Mouse (Mus musculus): ENCODE results near the gene Syce1. TPM values are rescaled to one million over a fixed set of nuclear protein-coding genes. Genes with fewer than 3 reads are reported as not detected.

Syce1 gene
- total and polyA plus RNA-seq, 2 experiments from 2014 or later = 0.14 to 0.55 TPM

- no peak for TF ChIP-seq CTCF (IDR thresholded peaks at IDR 0.05)
- no peak for DNase-seq (ENCODE audit: low spot score)
- Histone ChIP-seq H3K27me3 (ENCODE audit: insufficient read depth, low read length) (no peaks in the 10 kb centered on the region), H3K4me3 (ENCODE audit: low read depth, low read length) (no peak within 1 kb of the TSS), H3K4me1 (ENCODE audit: insufficient read depth, low read length) (no peaks in the 10 kb centered on the region), H3K9ac (replicated peaks; ENCODE audit: low read length, poor library complexity, severe bottlenecking) (no peak within 1 kb of the TSS), H3K36me3 (ENCODE audit: insufficient read depth, low read length) (no peaks in the 10 kb centered on the region), H3K9me3 (ENCODE audit: low read length) (no peaks in the 10 kb centered on the region), H3K27ac (ENCODE audit: low read depth, low read length) (no peak within 1 kb of the TSS), H3K4me2 (ENCODE audit: low read depth, low read length, poor library complexity, severe bottlenecking) (no peak within 1 kb of the TSS)
- 90% methylated on average over 7 of the region's 7 CpGs for WGBS
- ATAC-seq (ENCODE audit: low FRiP score) = no peak
These were observed 24.1 kb downstream of the Syce1 start, which contains the start of gene Cyp2e1 for GRCm38 (mm10) chr7:140763447-140764020. Gene Cyp2e1 (plus strand): TSS chr7:140763739.

- Histone ChIP-seq H3K9ac (replicated peaks; ENCODE audit: low read length, poor library complexity, severe bottlenecking) (no peak overlapping the region), H3K4me3 (ENCODE audit: low read depth, low read length) (no peak overlapping the region), H3K4me1 (ENCODE audit: insufficient read depth, low read length) (no peaks in the 10 kb centered on the region), H3K4me2 (ENCODE audit: low read depth, low read length, poor library complexity, severe bottlenecking) (no peak overlapping the region), H3K9me3 (ENCODE audit: low read length) (no peaks in the 10 kb centered on the region), H3K36me3 (ENCODE audit: insufficient read depth, low read length) (no peaks in the 10 kb centered on the region), H3K27ac (ENCODE audit: low read depth, low read length) (no peak overlapping the region), H3K27me3 (ENCODE audit: insufficient read depth, low read length) (no peaks in the 10 kb centered on the region)
- no peak for TF ChIP-seq CTCF (IDR thresholded peaks at IDR 0.05)
- DNase-seq (ENCODE audit: low spot score) = no peak
- no peak for ATAC-seq (ENCODE audit: low FRiP score)
These were observed 27.0 kb downstream of the Syce1 start for GRCm38 (mm10) chr7:140760647-140761046.

GRCm38 (mm10) chr7:140756151-140756854, 31.3 kb downstream of the Syce1 start:
- H3K36me3 ChIP-seq (ENCODE audit: insufficient read depth, low read length) = no peaks in the 10 kb centered on the region
- no peak overlapping the region for H3K9ac ChIP-seq (replicated peaks; ENCODE audit: low read length, poor library complexity, severe bottlenecking)
- 79% methylated on average over 4 of the region's 4 CpGs for WGBS
- DNase-seq (ENCODE audit: low spot score) = no peak
- no peaks in the 10 kb centered on the region for H3K9me3 ChIP-seq (ENCODE audit: low read length)
- no peak overlapping the region for H3K4me2 ChIP-seq (ENCODE audit: low read depth, low read length, poor library complexity, severe bottlenecking)
- H3K27ac ChIP-seq (ENCODE audit: low read depth, low read length) = no peak overlapping the region
- no peak overlapping the region for H3K4me3 ChIP-seq (ENCODE audit: low read depth, low read length)
- H3K4me1 ChIP-seq (ENCODE audit: insufficient read depth, low read length) = no peaks in the 10 kb centered on the region
- ATAC-seq (ENCODE audit: low FRiP score) = no peak
- no peak for TF ChIP-seq CTCF (IDR thresholded peaks at IDR 0.05)
- H3K27me3 ChIP-seq (ENCODE audit: insufficient read depth, low read length) = no peaks in the 10 kb centered on the region

- ATAC-seq (ENCODE audit: low FRiP score) (no peak), DNase-seq (ENCODE audit: low spot score) (no peak)
- H3K27me3 ChIP-seq (ENCODE audit: insufficient read depth, low read length) = no peaks in the 10 kb centered on the region
- no peak overlapping the region for H3K4me2 ChIP-seq (ENCODE audit: low read depth, low read length, poor library complexity, severe bottlenecking)
- H3K4me1 ChIP-seq (ENCODE audit: insufficient read depth, low read length) = no peaks in the 10 kb centered on the region
- H3K9ac ChIP-seq (replicated peaks; ENCODE audit: low read length, poor library complexity, severe bottlenecking) = no peak overlapping the region
- H3K36me3 ChIP-seq (ENCODE audit: insufficient read depth, low read length) = no peaks in the 10 kb centered on the region
- H3K4me3 ChIP-seq (ENCODE audit: low read depth, low read length) = no peak overlapping the region
- TF ChIP-seq CTCF (IDR thresholded peaks at IDR 0.05) = no peak
- H3K9me3 ChIP-seq (ENCODE audit: low read length) = no peaks in the 10 kb centered on the region
- H3K27ac ChIP-seq (ENCODE audit: low read depth, low read length) = no peak overlapping the region
These were observed 33.1 kb downstream of the Syce1 start for GRCm38 (mm10) chr7:140754556-140754955.

- H3K4me2 ChIP-seq (ENCODE audit: low read depth, low read length, poor library complexity, severe bottlenecking) = no peak overlapping the region
- H3K9ac ChIP-seq (replicated peaks; ENCODE audit: low read length, poor library complexity, severe bottlenecking) = no peak overlapping the region
- H3K27ac ChIP-seq (ENCODE audit: low read depth, low read length) = no peak overlapping the region
- DNase-seq (ENCODE audit: low spot score) = no peak
- no peaks in the 10 kb centered on the region for H3K9me3 ChIP-seq (ENCODE audit: low read length)
- no peaks in the 10 kb centered on the region for H3K36me3 ChIP-seq (ENCODE audit: insufficient read depth, low read length)
- ATAC-seq (ENCODE audit: low FRiP score) = no peak
- H3K27me3 ChIP-seq (ENCODE audit: insufficient read depth, low read length) = no peaks in the 10 kb centered on the region
- no peak overlapping the region for H3K4me3 ChIP-seq (ENCODE audit: low read depth, low read length)
- no peaks in the 10 kb centered on the region for H3K4me1 ChIP-seq (ENCODE audit: insufficient read depth, low read length)
- WGBS = 84% methylated on average over 3 of the region's 3 CpGs
- TF ChIP-seq CTCF (IDR thresholded peaks at IDR 0.05) = no peak
These were observed 38.9 kb downstream of the Syce1 start for GRCm38 (mm10) chr7:140748827-140749160.

- DNase-seq (ENCODE audit: low spot score) = no peak
- H3K27ac ChIP-seq (ENCODE audit: low read depth, low read length) = no peak overlapping the region
- H3K9me3 ChIP-seq (ENCODE audit: low read length) = no peaks in the 10 kb centered on the region
- no peaks in the 10 kb centered on the region for H3K27me3 ChIP-seq (ENCODE audit: insufficient read depth, low read length)
- H3K9ac ChIP-seq (replicated peaks; ENCODE audit: low read length, poor library complexity, severe bottlenecking) = no peak overlapping the region
- H3K36me3 ChIP-seq (ENCODE audit: insufficient read depth, low read length) = no peaks in the 10 kb centered on the region
- no peak for ATAC-seq (ENCODE audit: low FRiP score)
- H3K4me3 ChIP-seq (ENCODE audit: low read depth, low read length) = no peak overlapping the region
- H3K4me1 ChIP-seq (ENCODE audit: insufficient read depth, low read length) = no peaks in the 10 kb centered on the region
- no peak for TF ChIP-seq CTCF (IDR thresholded peaks at IDR 0.05)
- WGBS = 87% methylated on average over 6 of the region's 6 CpGs
- H3K4me2 ChIP-seq (ENCODE audit: low read depth, low read length, poor library complexity, severe bottlenecking) = no peak overlapping the region
These were observed 39.4 kb downstream of the Syce1 start for GRCm38 (mm10) chr7:140748116-140748826.

All from midbrain, postnatal 0 days (tissue).